Mouse (Mus musculus) urinary bladder, postnatal 10 days (tissue): ENCODE results near the gene Gjd3.
A peak's percentile ranks its signal among the peaks of the same experiment; 100 is the strongest.
"Not testable (repeated sequence)": the region's sequence is repeated elsewhere in the genome, so short reads cannot be mapped to it uniquely, and the experiment has no call there.

ENCODE experiments used
- DNase-seq: peaks from one replicate; pipeline ENCODE4 v3.0.0; 2022; ENCODE audit warnings: low spot score

Gene Gjd3

DNA sequence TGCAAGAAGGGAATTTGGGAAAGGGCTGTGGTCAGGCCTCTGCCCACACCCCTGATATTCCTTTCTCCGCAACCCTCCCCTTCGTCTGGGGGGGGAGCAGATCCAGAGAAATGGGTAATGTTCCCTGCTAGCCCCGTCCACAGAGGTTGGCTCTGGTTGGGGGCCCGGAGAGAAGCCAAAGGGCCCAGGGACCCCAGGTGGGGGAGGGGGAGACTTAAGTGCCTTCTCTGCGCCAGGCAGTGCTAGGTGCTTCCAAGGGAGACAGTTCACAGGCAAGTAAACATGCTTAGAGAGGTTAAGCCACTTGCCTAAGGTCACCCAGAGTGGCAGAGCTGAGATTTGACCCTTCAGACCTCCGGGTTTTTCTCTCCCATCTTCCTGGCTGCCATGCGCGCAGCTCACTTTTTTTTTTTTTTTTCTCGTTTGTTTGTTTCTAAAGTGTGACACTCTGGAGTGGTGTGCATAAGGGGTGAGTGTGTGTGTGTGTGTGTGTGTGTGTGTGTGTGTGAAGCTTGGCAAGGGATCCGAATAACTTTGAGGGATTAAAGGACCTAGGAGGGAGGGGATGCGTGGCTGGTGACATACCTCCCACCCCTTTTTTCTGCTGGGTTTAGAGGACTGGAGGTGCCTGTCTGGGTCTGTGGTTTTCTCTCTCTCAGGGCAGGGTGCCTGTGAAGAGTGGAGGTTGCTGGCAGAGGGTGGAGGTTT lies 37.8 kb downstream of the Gjd3 start:
- DNase-seq, result no peak

DNA sequence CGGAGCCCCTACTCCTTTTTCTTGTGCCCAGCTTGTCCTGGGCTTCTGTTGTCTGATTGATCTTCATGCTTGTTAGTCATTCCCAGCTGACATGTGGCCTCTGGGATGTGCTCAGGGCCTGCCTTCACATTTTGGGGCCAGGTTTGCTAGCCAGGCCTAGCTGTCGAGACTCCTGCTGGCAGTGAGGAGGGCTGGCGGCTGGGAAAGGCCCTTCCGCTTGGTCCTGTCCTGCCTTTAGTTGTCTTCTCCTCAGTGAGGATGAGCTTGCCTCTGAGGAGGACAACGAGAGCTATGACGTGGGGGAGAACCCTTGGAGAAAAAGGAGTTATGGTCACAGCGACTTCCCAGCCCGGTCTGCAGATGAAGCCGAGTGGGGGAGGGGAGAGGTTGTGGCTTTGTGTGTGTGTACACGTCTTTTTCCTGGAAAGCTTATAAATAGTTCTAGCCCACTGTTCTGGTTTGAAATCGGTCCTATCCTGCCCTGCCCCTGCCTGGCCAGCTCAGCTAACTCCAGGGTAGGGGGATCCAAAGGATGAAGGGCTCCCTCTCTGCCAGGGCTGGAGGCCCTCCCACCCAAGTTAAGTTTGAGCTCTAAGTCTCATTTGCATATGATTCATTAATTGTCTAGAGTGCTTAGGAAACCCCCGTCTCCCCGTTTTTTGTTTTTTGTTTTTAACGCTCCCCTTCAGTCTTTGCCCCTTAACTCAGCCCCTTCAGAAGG lies 38.9 kb downstream of the Gjd3 start:
- no peak for DNase-seq

DNA sequence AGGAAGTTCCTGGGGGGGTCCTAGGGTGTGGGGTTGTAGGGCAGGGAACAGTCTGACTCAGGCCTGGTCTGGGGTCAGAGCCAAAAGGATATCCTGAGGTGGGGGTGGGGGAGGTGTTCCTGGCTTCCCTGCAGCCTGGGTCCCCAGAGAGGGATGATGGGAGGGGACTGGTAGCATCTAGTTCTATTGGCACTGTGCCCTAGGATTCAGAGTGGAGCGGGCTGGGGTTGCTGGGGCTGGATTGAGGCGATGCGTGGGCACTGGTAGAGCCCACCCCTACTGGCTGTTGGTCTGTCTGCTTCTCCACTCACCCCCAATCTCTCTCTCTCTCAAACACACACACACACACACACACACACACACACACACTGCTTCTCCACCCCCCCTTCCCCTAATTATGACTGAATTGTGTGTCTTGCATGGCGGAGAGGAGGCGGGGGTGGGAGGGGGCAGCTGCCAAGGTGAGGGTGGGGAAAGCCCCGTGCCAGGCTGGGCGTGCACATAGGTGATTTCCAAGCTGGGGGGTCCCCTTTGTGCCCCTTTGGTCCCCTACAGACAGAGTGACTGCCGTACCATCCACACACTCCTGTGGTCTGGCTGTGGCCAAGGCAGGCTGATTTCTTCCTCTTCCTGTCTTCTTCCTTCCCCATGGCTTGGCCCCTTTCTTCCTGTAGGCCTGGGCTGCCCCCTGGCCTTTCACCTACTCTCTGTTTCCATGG lies 39.7 kb downstream of the Gjd3 start:
- DNase-seq, result no peak

DNA sequence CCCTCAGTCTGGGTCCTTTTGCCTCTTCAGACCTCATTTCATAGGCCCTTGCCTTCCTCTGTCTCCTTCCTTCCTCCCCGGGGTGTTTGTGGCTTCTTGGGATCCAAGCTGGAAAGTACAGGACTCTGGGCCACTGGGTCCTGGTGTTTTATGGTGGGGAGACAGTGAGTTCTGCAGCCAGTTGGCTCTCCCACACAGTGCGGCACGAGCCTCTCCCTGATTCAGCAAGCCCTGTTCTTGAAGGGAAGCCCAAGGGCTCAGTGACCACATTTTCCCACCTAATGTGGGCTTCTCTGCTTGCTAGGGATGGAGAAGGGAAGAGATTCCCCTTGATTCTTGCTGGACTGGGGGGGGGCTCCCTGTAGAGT lies 40.3 kb downstream of the Gjd3 start:
- DNase-seq, result no peak

DNA sequence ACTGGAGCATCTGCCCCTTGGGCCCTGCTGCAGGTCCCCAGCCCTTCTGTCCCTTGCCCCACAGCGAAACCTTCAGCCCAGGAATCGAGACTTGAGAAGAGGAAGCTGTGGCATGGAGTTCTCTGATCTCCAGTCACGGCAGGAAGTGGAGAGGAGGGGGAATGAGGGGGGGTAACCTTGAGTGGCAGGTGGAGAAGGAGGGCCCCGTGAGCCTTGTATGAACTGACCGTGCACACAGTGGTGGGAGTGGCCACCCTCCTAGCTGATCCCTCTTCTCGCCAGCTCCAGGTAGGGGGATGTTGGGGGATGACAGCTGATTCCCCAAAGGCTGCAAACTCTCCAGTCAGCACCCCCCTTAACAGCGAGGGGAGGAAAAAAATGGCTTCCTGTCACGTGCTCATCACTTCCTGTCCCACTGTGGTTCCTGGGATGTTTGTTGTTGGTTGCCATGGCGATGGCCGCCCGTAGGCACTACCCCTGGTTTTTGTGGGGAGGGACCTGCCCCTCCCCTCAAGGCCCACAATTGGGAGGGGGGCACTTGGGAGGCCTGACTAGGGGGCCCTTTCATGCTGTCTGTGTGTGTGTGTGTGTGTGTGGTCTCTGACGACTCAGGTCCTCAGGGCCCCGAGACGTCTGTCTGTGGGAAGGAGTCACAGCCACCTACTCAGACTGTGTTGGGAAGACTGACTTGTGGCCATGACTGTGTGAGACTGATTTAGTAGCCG lies 40.8 kb downstream of the Gjd3 start:
- no peak for DNase-seq

DNA sequence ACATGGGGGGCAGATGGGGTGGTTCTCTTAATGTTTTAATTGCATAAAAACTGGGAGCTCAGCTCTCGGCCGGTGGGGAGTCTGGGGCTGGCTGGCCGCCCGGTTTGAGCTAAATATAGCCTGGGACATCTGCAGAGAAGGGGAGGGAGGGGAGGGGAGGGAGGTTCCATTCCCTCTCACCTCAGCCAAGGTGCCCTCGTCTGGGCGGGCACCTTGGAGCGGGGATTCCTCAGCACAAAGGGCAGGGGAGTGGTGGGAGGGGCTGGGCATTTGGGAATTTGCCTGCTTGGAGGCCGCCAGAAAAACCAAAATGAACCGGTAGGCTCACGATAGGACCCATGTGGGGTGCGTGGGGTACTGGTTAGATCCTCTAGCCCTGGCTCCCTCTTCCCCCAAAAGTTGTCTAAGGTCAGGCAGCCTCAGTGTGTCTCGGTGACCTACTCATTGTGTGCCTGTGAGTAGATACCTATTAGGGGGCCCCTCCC lies 41.4 kb downstream of the Gjd3 start:
- DNase-seq, result no peak

DNA sequence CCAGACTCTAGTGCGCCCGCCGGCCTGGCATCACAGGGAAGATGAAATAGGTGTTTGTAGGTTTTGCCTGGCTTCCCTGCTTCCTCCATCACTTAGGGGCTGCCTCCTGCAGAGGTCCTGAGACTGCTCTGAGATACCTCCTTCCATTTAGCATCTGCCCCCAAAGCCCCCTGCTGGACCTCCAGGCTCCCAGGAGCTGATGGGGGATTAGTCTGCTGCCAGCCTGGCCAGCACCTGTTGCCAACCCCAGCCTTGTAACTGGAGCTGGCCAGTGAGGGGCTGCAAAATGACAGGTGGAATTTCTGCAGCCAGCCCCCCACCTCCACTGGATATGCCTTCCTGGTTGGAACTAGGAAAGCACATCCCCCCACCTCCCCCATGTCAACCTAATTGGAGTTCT lies 42.0 kb downstream of the Gjd3 start:
- DNase-seq, result no peak

DNA sequence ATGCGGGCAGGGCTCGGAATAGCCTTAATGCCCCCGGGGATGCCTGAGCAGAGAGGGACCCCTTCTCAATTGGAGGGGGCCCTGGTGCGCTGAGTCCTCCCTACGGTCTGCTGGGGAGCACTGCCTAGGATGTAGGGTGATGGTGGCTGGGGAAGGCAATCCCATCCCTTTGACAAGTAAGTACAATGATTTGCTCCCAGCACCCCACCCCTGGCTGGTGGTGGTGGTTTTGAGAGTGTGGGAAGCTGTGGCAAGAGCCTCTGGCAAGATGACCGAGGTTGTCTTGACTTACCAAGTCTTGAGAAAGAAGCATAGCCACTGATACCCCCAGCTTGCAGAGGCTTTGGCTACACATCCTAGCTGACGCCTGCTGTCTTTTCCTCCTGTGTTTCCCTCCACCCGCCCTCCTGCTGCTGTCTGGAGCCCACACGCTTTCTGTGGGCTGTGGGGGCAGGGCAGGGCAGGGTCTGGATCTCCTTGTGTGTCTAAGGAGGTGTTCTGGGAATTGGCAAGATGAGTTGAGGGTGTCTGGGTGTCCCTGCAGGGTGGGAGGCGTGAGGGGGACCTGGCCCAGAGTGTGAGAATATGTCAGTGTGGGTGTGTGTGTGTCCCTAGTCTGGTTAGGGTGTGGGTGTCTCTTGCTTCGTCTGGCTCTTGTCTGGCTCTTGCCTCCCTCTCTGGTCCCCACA lies 42.7 kb downstream of the Gjd3 start:
- DNase-seq, result no peak

DNA sequence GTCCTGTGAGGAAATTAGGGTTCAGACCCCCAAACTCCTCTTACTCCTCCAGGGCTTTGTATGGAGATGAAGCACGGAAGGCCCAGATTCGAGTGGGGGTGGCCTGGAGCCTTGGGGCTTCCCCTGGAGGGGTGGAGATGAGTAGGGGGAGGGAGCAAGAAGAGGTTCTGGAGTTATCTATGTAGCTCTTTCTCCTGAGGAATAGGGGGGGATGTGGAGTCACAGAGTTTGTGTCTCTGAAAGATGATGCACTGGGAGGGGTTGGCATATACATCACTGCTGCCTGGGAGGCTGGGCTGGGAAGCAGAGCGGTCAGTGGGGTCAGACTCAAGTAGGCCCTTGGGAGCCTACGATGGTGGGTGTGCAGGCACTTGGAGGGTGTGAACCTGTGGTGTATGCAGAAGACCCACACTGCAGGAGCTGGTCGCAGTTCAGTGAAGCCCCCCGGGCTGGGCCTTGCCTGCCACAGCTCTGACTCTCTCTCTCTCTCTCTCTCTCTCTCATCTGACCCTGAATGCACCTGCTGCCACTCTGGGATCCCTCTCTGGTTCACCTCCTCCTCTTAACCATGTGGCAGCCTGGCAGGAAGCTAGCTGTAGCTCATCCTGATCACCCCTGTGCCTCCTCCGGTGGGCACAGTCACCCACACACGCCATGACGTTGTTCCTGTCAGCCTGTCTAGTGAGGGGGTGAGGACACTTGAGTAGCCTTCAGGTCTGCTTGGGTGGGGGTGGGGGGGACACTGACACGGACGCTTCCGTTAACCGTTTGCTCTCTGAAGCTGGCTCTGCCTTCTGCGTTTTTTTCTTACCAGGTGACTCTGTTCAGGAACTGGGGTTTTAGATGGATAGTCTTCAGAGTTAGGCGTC lies 43.5 kb downstream of the Gjd3 start:
- DNase-seq, result no peak

DNA sequence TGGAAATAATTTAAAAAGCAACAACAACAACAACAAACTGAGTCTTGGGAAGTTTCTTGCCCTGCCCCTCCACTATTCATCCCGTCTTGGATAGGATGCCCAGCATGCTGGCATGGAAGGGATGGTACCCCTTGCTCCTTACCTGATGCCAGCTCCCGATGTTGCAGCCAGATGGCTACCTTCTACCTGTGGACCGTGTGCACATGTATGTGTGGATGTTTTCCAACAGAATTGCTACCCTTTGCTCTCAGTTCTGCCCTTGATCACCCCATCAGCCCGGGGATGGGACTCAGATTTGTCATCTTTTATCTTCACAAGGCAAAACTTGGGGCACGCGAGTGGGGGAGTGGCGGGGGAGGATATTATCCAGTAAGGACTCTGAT lies 44.1 kb downstream of the Gjd3 start:
- DNase-seq, result no peak

DNA sequence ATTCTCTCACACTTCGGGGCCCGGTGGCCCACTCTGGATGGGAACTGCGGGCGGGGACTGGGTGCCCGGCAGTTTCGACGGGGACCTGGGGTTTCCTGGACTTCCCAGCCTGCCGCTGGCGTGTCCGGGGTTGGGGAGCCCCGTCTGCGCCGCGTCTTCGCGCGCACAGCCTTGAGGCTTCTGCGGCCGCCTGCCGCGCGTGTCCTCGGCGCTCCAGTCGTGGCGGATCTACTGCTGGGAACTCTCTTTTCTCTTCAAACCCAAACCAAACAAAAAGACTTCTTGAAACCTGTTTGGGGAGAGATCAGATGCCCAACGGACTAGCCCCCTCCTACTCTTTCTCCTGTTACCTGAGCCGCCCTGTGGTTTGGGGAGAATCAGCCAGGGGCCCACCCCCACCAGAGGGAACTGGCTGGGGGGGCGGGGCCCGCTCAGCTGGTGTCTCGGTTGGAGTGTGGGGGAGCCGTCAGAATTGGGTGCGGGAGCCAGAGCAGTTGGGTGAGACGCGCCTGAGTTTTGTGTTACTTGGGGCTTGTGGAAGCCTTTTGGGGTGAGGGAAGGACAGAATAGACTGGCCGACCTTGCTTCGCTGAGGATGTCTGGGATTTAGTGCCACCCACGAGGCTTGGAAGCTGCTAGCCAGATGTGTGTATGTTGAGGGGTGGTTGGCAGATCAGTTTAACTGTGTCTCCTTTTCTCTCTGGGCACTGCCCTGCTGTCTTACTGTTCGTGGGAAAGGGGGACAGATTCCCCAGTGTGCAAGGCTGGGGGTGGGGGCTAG lies 44.7 kb downstream of the Gjd3 start:
- DNase-seq, result no peak

DNA sequence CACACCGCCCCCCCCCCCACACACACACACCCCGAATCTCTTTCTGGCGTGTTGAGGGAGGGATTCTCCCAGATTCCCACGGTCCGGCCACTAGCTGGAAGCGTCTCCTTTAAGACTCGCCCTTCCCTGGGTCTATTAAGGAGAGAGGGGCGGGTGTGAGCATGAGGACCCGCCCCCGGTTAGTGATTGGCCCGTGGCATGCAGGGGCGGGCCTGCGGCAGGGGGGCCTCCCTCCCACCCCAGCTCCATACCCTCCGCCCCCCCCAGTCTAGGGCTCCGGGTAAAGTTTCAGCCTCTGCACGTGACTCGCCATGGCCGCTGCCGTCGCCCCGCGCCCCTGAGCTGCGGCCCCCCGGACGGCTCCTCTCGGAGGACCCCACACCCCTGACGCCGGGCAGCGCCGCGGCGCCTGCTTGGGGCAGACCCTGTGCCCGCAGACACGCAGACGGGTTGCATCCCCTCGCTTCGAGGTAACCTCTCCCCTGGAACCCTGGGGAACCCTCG lies 45.4 kb downstream of the Gjd3 start:
- DNase-seq, result peak; percentile 58

DNA sequence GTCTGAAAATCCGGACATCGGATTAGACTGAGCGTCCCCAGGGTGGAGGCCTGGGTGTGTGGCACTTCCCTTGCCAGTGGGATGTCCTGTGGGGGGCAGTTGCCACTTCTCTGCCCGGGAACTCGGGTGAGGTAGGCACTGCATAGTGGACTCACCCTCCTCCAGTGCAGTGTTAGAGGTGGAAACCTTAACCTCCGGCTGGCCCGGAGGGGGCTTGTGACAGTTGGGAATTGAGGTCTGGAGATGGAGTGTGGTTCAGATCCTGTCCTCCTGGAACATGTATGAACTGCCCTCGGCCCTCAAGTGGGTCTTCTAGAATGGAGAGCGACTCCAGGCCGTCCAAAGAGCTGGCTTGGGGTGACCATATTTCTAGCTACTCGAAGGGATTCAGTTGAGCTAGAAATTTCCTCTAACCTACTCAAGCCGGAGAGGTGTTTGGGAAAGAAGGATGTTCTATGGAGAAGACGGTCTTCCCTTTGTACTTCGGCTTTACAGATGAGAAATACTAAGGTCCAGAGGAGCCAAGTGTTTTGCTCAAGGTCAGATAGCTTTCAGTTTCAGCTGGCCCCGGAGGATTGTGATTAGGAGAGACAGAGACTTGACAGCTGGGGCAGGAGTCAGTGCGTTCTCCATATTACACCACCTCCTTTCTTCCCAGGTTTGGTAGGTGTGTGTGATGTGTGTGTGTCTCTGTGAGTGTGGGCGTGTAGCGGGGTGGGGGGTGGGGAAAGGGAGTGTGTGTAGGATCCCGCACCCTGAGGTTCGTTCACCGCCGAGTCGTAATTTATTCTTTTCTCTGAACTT lies 46.0 kb downstream of the Gjd3 start:
- no peak for DNase-seq

DNA sequence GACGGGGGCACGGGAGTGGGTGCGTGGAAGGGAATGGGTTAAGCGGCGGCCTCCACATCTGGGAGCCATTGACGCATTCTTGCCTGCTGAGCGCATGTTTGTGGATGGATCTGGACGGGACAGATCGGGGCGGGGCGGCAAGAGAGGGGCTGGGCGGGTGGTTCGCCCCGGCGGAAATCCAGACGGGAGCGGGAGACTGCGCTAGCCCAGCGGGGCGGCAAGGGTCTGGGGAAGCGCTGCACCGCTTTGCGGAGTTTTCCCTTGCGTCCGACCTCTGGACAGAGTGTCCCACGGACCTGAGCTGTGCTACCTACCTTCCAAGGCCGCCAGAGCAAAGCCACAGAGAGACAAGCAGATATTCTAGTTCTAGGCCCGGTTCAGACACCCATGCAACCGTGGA lies 46.6 kb downstream of the Gjd3 start:
- no peak for DNase-seq

DNA sequence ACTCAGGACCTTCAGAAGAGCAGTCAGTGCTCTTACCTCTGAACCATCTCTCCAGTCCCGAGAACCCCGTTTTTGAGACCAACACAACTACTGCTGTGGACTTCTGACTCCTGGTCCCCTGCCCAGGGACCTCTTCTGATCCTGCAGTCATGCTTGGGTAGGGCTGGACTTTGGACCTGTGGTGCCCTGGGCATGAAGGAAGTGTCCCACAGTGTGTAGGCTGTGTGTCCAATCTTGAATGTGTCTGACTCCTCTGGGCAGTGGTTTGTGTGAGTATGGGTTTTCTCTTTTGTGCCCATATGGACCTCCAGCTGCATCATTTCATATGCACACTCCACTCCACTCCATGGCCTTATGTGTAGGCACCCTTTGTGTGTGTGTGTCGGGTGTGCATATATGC lies 47.7 kb downstream of the Gjd3 start:
- no peak for DNase-seq

DNA sequence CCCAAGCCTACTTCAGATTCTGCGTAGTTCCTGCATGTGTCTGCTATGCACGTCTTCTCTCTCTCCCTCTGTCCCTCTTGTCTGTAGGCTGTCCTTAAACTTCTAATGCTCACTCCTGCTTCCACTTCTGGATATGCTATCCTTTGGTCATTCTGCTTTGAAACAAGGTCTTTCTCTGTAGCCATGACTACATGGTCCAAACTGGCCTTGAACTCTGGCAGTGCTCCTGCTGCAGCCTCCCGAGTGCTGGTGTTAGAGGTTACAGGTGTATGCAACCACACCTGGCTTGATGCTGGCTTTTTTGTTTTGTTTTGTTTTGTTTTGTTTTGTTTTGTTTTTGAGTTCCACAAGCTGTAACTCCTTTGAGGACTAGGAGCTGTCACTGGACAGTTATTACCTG lies 48.4 kb downstream of the Gjd3 start:
- DNase-seq, result no peak

DNA sequence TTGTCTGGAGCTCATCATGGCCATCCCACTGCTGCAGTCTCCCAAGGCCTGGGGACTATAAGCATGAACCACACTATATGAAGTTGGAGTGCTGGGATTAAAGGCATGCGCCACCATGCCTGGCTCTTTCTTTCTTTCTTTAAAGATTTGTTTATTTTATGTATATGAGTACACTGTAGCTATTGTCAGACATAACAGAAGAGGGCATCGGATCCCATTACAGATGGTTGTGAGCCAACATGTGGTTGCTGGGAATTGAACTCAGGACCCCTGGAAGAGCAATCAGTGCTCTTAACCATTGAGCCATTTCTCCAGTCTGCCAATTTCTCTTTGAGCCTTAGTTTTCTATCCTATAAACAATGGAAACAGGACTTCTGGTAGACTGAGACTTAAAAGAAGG lies 49.0 kb downstream of the Gjd3 start:
- DNase-seq, result not testable (repeated sequence)

DNA sequence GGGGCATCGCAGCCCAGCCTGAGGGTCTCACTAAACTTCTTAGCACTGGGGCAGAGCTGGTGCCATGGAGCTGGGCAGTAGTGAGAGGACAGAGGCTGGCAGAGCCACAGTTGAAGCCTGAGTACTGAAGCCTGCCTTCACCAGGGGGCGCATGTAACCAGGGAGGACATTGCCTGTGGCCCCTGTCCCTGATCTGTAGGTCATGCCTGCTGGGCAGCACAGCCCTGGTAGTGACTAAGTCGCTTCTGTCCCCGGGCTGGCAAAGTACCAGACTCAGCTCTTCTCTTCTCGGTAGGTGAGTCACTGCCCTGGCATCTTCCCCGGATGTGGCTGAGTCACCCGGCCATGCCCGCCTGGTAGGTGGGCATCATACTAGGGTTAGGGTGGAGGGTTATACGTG lies 49.7 kb downstream of the Gjd3 start:
- peak; percentile 49 for DNase-seq
